Mouse (Mus musculus): ENCODE data around the gene Actr5.
A peak's percentile ranks its signal among the peaks of the same experiment; 100 is the strongest.

The Actr5 gene

GRCm38 (mm10) chr2:158613541-158614417 lies 10.9 kb upstream of the Actr5 start:
- DNase-seq (ENCODE audit: low read depth, low spot score): no peak

- no peak for DNase-seq (ENCODE audit: low read depth, low spot score)
These were observed 10.2 kb upstream of the Actr5 start for GRCm38 (mm10) chr2:158614418-158614955.

GRCm38 (mm10) chr2:158615161-158615680 lies 9.5 kb upstream of the Actr5 start:
- DNase-seq (ENCODE audit: low read depth, low spot score): no peak

GRCm38 (mm10) chr2:158615702-158616101 lies 9.0 kb upstream of the Actr5 start:
- no peak for DNase-seq (ENCODE audit: low read depth, low spot score)

- no peak for DNase-seq (ENCODE audit: low read depth, low spot score)
These were observed 8.4 kb upstream of the Actr5 start for GRCm38 (mm10) chr2:158616296-158616695.

GRCm38 (mm10) chr2:158616790-158617189 lies 7.9 kb upstream of the Actr5 start:
- DNase-seq (ENCODE audit: low read depth, low spot score): no peak

GRCm38 (mm10) chr2:158625231-158625630 lies 543 bp downstream of the Actr5 start:
- DNase-seq (ENCODE audit: low read depth, low spot score): no peak

GRCm38 (mm10) chr2:158625697-158626096 lies 1.0 kb downstream of the Actr5 start:
- DNase-seq (ENCODE audit: low read depth, low spot score): no peak

- no peak for DNase-seq (ENCODE audit: low read depth, low spot score)
These were observed 4.2 kb downstream of the Actr5 start for GRCm38 (mm10) chr2:158628858-158629257.

- no peak for DNase-seq (ENCODE audit: low read depth, low spot score)
These were observed 4.7 kb downstream of the Actr5 start for GRCm38 (mm10) chr2:158629414-158629813.

- DNase-seq (ENCODE audit: low read depth, low spot score): no peak
These were observed 7.2 kb downstream of the Actr5 start for GRCm38 (mm10) chr2:158631873-158632272.

- no peak for DNase-seq (ENCODE audit: low read depth, low spot score)
These were observed 17.2 kb downstream of the Actr5 start for GRCm38 (mm10) chr2:158641869-158642268.

GRCm38 (mm10) chr2:158642587-158642986 lies 17.9 kb downstream of the Actr5 start:
- no peak for DNase-seq (ENCODE audit: low read depth, low spot score)

GRCm38 (mm10) chr2:158643791-158644190 lies 19.1 kb downstream of the Actr5 start:
- no peak for DNase-seq (ENCODE audit: low read depth, low spot score)

GRCm38 (mm10) chr2:158651159-158651908 lies 26.6 kb downstream of the Actr5 start:
- no peak for DNase-seq (ENCODE audit: low read depth, low spot score)

- peak; percentile 48 for DNase-seq (ENCODE audit: low read depth, low spot score)
These were observed 28.3 kb downstream of the Actr5 start for GRCm38 (mm10) chr2:158652985-158653384.

- DNase-seq (ENCODE audit: low read depth, low spot score): no peak
These were observed 30.0 kb downstream of the Actr5 start for GRCm38 (mm10) chr2:158654717-158655116.

GRCm38 (mm10) chr2:158655806-158656205 lies 31.1 kb downstream of the Actr5 start:
- no peak for DNase-seq (ENCODE audit: low read depth, low spot score)

- no peak for DNase-seq (ENCODE audit: low read depth, low spot score)
These were observed 34.1 kb downstream of the Actr5 start for GRCm38 (mm10) chr2:158658822-158659221.

GRCm38 (mm10) chr2:158659346-158659745 lies 34.7 kb downstream of the Actr5 start:
- no peak for DNase-seq (ENCODE audit: low read depth, low spot score)

- no peak for DNase-seq (ENCODE audit: low read depth, low spot score)
These were observed 40.4 kb downstream of the Actr5 start, which contains the start of gene Ppp1r16b for GRCm38 (mm10) chr2:158665098-158665497. Gene Ppp1r16b (plus strand): TSS chr2:158665398.

All from retina, adult 2 months (tissue).